Mouse (Mus musculus): ENCODE measurements around the gene Dolk.
A peak's percentile ranks its signal among the peaks of the same experiment; 100 is the strongest.

The Dolk gene

DNA sequence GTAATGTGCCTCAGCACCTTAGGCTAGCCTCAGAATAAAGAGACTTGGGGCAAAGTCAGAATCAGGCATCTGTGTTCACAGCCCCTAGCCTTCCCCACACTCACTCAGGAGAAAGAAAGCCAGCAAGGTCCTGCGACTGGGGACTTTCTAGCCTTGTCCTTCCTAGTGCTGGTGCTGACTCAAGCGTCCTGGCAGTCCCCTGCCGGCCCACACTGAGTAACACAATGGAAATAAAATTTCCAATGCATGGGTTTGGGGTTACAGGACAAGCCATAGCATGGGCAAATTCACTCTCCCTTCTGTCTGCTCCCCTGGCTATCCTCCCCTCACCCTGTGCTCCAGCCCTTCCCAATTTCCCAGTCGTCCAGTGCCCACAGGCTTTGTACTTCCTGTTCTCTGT lies 17.8 kb downstream of the Dolk start:
- DNase-seq (ENCODE audit: low spot score in 2 of 2): no peak

DNA sequence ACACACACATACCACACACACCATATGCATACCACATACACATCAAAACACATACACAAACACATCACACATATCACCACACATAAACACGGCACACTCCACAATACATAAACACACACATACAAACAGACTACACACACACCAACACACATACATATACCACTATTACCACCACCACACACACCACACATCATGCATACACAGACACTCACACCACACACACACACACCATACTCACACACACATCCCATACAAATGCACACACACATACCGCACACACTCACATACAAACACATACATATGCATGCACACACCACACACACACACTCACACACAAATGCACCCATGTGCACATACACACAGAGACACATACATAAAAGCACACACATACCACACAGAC lies 18.7 kb downstream of the Dolk start:
- no peak for DNase-seq (ENCODE audit: low spot score in 2 of 2)

DNA sequence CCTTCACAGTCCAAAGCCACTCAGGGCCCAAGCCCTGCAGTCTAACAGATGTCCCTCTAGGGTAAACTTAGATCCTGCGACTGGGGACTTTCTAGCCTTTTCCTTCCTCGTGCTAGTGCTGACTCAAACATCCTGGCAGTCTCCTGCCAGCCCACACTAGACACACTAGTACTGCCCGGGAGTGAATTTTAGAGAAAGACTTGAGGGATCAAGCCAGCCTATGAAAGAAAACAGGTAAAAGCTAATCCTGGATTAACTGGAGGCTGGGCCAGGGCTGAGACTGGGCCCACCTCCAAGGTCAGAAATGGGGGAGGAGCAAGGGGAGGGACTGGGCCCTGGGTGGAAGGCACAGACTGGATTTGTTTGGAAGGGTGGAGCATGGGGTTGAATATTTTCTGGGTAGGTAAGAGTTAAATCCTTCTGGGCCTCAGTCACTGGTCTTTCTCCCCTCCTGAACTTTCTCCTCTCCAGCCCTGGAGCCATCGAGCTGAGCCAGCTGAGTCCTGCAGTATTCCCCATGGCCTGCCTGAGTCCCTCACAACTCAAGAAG lies 19.7 kb downstream of the Dolk start:
- DNase-seq (ENCODE audit: low spot score in 2 of 2): peak; percentile 36 to 46

DNA sequence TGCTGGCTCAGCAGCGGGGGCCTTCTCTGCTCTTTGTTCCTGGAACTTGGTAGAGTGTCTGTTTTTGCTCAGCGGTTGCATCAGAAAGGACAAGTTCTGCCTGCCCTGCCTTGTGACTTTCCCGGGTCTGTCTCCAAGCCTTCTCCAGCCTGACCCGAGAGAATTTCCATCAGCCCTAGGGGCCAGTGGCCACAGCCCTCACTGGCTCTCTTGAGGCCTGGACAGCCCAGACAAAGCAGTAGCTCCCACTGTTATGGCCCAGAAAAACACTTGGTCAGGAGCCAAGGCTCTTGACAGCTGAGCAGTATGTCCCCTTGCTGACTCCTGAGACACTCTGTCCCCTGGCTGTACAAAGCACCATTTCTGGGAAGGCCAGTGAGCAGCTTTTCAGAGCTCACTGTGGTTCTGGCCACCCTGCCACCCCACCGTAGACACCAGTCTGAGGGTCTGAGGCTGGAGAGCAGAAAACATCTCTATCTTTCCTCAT lies 20.3 kb downstream of the Dolk start, which contains the start of gene Phyhd1:
Phyhd1 (plus strand) TSS at position 437 of the 487 bp plus-strand sequence.
- DNase-seq (ENCODE audit: low spot score in 2 of 2): peak; percentile 47 to 64

DNA sequence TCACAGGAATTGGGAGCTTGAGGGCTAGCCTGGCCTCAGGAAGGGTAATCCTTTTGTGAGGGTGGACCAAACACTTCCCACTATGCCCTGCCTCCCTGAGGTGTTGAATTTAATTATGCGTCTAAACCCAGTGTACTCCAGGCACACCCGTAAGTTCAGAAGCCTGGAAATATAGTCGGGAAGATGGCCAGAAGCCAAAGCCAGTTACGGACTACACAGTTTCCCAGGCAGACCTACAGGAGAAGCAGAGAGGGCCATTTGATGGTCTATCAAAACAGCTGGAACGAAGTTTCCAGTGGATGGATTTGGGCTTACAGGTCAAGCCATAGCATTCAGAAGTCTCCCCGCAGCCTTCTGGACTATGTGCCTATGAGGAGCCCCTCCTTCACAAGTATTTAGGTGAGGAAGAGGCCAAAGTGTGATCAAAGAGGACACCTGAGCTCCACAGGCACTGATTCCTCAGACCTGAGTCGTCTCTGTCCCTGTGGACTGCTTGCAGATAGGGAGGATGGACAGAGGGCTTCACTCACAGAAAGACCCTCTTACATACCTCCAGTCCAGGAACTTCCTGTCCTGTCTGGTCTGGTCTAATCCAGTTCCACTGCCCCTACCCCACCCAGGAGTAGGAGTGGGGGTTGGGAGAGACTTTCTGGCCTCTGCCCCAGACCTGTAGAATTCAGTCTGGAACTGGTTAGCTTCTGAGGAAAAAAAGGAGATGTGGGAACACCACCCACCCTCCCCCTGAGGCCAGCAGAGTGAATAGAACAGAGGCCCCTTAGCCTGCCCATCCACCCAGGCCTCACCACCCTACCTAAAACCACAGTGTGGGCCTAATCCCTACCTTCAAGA lies 21.2 kb downstream of the Dolk start:
- no peak for DNase-seq (ENCODE audit: low spot score in 2 of 2)

DNA sequence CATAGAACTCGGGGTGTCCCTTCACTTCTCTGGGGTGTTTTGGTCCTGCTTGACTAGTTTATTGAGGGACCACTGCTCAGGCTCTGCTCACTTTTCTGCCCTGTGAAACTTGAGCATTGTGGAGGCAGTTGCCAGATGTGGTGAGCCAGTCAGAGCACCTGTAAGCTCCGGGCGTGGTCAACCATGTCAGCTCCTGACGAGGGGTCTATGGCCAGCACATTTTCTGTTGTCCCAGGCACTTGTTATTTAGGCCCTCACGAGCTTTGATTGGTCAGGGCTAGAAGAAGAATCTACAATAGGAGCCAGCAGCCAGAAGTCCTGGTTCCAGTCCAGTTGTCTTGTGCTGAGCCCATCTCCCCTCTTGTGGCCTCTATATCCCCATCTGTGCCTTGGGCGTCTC lies 22.3 kb downstream of the Dolk start:
- DNase-seq (ENCODE audit: low spot score in 2 of 2): no peak

DNA sequence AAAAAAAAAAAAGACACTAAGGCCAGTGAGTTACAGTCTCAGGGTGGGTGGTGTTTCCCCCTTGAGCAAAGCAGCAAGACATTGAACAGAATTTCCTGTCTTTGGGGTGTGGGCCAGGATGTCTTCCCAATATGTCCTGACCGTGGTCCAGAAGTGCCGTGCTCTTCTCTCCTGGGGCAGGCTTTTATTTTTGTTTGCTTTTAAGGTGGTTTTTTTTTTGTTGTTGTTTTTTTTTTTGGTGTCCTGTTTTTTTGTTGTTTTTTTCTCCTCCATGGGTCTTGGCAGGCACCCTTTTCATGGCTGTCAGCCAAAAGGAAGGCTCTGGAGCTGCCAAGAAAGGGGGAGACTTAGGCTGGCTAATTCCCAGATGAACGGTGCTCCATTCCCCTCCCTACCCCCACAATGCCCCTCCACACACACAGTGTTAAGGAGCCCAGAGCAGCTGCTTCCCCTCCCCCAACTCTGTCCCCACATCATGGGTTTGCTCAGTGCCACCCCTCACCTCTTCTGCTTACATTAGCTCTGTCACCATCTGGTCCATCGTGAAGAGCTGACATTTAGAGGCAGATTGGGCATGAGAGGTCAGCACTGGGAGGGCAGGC lies 23.2 kb downstream of the Dolk start:
- DNase-seq (ENCODE audit: low spot score in 2 of 2): peak; percentile 45 to 55

DNA sequence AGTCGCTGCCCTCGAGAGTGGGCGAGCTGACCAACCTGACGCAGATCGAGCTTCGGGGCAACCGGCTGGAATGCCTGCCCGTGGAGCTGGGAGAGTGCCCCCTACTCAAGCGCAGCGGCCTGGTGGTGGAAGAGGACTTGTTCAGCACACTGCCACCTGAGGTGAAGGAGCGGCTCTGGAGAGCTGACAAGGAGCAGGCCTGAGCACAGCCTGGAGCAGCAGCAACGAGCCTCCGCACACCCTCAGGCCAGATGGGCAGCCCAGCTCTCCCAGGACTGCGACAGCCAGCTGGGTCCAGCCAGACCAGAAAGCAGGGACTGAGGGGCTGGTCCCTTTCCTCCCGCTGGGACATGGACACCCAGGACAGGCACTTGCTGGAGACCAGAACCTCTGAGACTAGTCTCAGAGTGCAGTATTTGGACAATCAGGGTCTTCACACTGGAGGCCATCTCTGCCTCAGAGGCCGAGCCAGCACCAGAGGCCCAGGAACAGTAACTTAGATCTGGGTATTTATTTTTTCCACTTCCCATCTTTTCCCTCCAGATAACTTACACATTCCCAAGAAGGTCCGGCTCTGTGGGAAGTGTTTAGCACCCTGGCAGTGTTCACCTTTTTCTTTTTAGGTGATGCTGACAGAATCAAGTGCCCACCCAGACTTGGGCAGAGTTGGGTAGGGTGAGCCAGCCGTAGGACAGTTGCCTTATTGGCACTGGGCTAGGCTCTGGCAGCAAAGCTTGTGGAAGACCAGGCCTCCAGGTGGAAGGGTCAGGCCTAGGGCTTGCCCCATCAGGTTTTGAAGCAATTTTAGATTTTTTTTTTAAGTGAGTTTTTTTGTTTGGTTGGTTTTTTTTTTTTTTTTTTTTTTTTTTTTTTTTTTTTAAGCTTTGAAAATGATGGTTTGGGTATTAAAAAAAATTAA lies 24.0 kb downstream of the Dolk start:
- no peak for DNase-seq (ENCODE audit: low spot score in 2 of 2)

DNA sequence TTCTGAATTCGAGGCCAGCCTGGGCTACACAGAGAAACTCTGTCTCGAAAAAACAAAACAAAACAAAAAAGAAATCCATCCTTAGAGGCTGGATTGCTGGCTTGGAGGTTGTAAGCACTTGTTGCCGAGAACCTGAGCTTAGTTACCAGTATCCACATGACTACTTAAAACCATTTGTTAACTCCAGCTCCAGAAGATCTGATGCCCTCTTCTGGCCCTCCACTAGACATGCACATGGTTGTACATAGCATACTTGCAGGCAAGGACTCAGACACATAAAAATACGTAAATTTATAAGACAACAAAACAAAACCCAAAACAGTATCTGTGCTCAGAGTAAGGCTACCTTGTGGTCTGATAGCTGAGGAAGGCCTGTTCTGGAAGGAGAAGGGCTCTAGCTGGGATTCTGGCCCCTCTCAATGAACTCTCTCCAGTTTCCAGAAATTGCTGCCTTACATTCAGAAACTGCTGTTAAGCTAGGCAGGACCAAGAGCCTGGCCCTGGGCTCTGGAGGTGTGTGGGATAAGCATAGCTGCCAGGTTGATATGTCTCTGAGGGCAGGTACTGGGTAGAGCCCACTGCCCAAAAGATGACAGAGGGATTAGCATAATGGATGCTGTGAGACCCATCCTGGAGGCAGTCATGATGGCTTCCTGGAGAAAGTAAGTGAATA lies 24.9 kb downstream of the Dolk start:
- DNase-seq (ENCODE audit: low spot score in 2 of 2): no peak

DNA sequence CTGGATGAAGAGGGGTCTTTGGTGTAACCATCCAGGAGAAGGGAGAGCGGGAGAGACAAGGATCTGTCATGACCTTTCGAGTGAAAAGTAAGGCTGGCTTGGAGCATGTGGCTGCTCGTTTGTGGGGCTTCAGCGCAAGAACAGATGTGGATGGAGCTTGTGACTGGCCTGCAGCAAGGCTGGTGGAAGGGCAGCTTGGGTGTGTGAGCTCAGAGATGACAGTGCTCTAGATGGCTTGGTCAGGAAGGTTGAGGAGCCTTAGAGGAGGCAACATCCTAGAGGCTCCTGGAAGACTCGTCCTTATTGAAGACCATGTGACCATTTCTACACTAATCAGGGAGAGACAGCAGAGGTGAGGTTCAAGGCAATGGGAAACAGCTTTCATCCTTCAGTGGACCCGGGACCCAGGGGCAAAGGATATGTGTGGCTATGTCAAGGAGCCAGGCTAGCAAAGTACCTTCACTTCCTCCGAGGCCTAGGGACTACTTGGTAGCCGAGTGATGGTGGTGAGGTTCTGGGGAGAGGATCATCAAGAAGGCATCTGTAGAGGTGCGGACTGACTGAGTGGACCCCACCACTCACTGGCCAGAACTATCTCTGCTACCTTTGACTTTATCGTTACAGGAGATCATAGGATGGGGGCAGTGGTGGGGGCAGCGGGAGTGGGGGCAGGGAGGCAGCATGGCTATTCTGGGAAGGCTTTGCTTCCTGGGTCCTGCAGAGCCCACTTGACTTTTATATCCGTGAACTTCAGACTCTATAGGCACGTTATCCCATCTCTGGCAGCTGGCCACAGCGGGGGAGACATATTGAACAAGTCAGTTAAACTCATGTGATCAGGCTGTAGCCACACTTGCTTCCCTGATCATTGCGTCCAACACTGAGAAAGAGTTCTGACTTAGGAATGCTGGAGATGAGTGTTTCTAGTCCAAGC lies 26.7 kb downstream of the Dolk start:
- no peak for DNase-seq (ENCODE audit: low spot score in 2 of 2)

DNA sequence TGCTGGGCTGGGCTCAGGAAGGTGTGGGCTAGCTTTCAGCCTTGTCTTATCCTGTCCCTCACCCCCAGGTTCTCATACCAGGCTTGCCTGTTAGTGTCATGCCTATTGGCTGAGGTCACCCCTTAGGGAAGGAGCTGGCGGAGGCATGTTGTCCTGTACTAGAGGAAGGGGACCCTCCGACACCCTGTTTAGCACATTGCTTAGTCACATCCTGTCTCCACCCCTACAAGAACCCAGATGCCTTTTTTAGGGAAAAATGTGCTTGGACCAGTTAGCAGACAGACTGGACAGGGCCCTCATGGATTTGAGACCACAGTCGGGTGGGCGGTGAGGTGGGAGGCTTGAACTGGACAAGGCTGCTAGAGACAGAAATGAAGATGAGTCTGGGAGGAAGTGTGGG lies 27.5 kb downstream of the Dolk start:
- no peak for DNase-seq (ENCODE audit: low spot score in 2 of 2)

DNA sequence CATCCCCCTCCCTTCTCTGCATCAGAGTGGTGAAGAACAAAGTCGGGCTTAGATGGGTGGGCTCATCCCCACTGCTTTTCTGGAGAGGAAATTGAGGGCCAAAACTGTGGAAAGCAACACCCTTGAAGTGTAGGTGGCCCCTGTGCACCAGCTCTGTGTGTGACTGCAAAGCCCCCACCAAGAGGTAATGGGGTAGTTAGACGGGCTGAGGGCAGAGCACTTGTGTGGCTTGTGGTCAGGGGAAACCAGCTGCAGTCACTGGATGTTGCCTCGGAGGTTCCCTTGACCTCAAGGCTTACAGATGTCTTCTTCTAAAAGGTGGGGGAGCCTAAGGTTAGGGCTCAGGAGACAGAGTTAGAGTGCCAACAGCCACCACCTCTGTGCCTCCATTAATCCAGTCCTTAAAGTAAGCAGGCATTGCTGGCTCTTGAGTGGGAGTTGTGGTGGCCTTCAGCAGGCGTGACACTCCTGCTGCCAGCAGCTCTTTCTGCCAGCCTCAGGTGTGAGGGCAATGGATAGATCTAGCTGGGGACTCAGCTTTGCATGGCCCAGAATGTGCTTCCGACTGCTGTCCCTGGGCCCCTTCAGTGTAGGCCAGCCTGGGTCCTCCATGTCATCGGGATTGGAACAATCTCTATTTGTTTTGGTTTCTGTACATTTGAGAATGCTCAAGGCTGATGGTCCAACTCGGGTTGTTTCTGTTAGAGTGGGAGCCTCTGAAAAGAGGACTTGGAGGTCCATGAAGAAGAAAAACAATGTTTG lies 28.3 kb downstream of the Dolk start:
- DNase-seq (ENCODE audit: low spot score in 2 of 2): no peak

DNA sequence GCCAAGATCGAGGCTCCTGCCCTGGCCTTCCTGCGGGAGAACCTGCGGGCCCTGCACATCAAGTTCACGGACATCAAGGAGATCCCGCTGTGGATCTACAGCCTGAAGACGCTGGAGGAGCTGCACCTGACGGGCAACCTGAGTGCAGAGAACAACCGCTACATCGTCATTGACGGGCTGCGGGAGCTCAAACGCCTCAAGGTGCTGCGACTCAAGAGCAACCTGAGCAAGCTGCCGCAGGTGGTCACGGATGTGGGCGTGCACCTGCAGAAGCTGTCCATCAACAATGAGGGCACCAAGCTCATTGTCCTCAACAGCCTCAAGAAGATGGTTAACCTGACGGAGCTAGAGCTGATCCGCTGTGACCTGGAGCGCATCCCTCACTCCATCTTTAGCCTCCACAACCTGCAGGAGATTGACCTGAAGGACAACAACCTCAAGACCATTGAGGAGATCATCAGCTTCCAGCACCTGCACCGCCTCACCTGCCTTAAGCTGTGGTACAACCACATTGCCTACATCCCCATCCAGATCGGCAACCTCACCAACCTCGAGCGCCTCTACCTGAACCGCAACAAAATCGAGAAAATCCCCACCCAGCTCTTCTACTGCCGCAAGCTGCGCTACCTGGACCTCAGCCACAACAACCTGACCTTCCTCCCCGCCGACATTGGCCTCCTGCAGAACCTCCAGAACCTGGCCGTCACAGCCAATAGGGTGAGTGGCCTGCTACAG lies 29.4 kb downstream of the Dolk start:
- DNase-seq (ENCODE audit: low spot score in 2 of 2): no peak

DNA sequence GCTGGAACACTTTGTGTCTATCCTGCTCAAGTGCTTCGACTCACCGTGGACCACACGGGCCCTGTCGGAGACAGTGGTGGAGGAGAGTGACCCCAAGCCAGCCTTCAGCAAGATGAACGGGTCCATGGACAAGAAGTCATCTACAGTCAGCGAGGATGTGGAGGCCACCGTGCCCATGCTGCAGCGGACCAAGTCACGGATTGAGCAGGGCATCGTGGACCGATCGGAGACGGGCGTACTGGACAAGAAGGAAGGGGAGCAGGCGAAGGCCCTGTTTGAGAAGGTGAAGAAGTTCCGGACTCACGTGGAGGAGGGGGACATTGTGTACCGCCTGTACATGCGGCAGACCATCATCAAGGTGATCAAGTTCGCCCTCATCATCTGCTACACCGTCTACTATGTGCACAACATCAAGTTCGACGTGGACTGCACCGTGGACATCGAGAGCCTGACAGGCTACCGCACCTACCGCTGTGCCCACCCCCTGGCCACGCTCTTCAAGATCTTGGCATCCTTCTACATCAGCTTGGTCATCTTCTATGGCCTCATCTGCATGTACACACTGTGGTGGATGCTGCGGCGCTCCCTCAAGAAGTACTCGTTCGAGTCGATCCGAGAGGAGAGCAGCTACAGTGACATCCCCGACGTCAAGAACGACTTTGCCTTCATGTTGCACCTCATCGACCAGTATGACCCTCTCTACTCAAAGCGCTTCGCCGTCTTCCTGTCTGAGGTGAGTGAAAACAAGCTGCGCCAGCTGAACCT lies 30.3 kb downstream of the Dolk start:
- DNase-seq (ENCODE audit: low spot score in 2 of 2): no peak

DNA sequence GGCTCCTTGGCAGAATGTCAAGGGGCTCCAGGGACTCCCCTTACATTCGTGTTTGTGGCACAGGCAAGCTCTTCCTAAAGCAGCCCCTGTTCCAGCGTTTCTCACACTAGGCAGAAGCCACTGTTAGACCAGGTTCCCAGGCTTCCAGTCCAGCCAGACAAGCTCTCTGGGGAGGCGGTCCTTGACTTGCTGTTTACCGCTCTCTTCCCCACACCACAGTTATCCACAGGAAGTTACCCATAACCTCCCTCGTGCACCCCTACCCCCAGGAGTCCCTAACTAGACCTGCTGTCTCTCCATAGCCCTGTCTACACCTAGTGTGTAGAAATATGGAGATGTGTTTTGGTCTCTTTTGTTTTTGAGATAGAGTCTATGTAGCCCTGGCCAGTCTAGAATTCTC lies 32.3 kb downstream of the Dolk start:
- DNase-seq (ENCODE audit: low spot score in 2 of 2): no peak

DNA sequence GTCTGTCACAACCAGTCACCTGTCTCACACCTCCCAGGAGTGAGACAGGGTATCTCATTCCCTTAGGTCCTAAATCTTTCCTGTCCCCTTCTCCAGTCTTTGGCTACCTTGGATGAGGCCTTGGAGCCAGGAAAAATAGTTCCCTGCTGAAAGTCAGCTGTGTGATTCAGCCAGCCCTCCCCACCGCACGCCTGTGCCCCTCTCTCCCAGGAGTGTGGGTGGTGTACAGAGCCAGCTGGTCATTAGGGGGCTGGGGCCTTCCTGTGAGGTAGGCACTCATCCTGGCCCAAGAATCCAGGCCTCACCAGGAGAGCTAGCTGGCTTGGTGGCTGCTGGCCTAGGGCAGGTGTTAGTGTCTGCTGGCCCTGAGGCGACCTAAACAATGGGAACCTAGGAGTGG lies 33.6 kb downstream of the Dolk start:
- no peak for DNase-seq (ENCODE audit: low spot score in 2 of 2)

DNA sequence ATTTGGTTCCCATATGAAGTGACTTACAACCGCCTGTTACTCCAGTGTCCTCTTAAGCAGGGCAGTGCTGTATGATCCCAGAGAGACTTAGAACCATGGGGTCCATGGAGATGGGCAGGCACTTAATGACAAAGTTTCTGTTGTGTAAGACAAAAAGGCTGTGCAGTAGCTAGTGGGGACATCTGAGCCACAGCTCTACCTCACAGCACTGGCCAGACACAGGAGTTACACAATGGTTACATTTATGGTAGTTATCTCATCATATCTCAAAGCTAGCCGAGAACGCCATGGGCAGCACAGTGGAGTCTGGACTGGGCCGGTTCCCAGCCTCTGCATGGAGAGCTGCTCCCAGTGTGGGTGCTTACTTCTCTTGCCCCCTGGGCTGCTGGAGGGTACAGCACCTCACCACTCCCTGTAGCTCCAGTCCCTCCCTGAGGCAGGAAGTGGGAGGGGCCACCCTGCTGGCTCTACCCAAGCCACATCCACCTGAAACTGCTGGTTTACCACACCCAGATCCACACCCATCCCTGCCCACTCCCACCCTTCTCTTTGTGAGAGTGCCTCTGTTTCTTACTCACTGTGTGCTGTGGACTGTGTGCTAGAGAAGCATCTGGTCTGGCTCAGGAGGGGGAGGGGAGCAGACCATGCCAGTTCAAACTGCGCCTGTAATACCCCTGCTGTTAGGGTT lies 34.6 kb downstream of the Dolk start:
- DNase-seq (ENCODE audit: low spot score in 2 of 2): no peak
